Mouse (Mus musculus): ENCODE results near the gene Rhbdd2. TPM values are rescaled to one million over a fixed set of nuclear protein-coding genes. Genes with fewer than 3 reads are reported as not detected.
"Not testable (repeated sequence)": the region's sequence is repeated elsewhere in the genome, so short reads cannot be mapped to it uniquely, and the experiment has no call there.

The Rhbdd2 gene
- total RNA-seq (2022): 10 to 100 TPM; 20.8 to 23.0 (median 22.1) TPM

GRCm38 (mm10) chr5:135632117-135632796, at the start of gene Rhbdd2:
Rhbdd2 (plus strand) TSS chr5:135632618.
- DNase-seq (ENCODE audit: low spot score): peak; percentile 95

GRCm38 (mm10) chr5:135585691-135586090, 46.7 kb upstream of the Rhbdd2 start:
- DNase-seq (ENCODE audit: low spot score): no peak

- DNase-seq (ENCODE audit: low spot score): no peak
Observed at GRCm38 (mm10) chr5:135587764-135588163, 44.7 kb upstream of the Rhbdd2 start.

- DNase-seq (ENCODE audit: low spot score): no peak
Observed at GRCm38 (mm10) chr5:135589996-135590784, 42.2 kb upstream of the Rhbdd2 start.

GRCm38 (mm10) chr5:135604643-135605042, 27.8 kb upstream of the Rhbdd2 start:
- not testable (repeated sequence) for DNase-seq (ENCODE audit: low spot score)

GRCm38 (mm10) chr5:135606717-135607116, 25.7 kb upstream of the Rhbdd2 start:
- not testable (repeated sequence) for DNase-seq (ENCODE audit: low spot score)

- DNase-seq (ENCODE audit: low spot score): no peak
Observed at GRCm38 (mm10) chr5:135607581-135607980, 24.8 kb upstream of the Rhbdd2 start.

- no peak for DNase-seq (ENCODE audit: low spot score)
Observed at GRCm38 (mm10) chr5:135609794-135610193, 22.6 kb upstream of the Rhbdd2 start.

GRCm38 (mm10) chr5:135619741-135620140, 12.7 kb upstream of the Rhbdd2 start:
- not testable (repeated sequence) for DNase-seq (ENCODE audit: low spot score)

GRCm38 (mm10) chr5:135620526-135620925, 11.9 kb upstream of the Rhbdd2 start:
- DNase-seq (ENCODE audit: low spot score): no peak

- no peak for DNase-seq (ENCODE audit: low spot score)
Observed at GRCm38 (mm10) chr5:135621725-135622124, 10.7 kb upstream of the Rhbdd2 start.

- no peak for DNase-seq (ENCODE audit: low spot score)
Observed at GRCm38 (mm10) chr5:135623006-135623563, 9.3 kb upstream of the Rhbdd2 start.

GRCm38 (mm10) chr5:135628916-135629315, 3.5 kb upstream of the Rhbdd2 start:
- no peak for DNase-seq (ENCODE audit: low spot score)

- DNase-seq (ENCODE audit: low spot score): no peak
Observed at GRCm38 (mm10) chr5:135629401-135629800, 3.0 kb upstream of the Rhbdd2 start.

GRCm38 (mm10) chr5:135630598-135630997, 1.8 kb upstream of the Rhbdd2 start:
- peak; percentile 69 for DNase-seq (ENCODE audit: low spot score)

GRCm38 (mm10) chr5:135632797-135633144, 353 bp downstream of the Rhbdd2 start:
- DNase-seq (ENCODE audit: low spot score): no peak

GRCm38 (mm10) chr5:135639760-135640458, 7.5 kb downstream of the Rhbdd2 start:
- DNase-seq (ENCODE audit: low spot score): no peak

- no peak for DNase-seq (ENCODE audit: low spot score)
Observed at GRCm38 (mm10) chr5:135640459-135640789, 8.0 kb downstream of the Rhbdd2 start.

GRCm38 (mm10) chr5:135641028-135641427, 8.6 kb downstream of the Rhbdd2 start:
- DNase-seq (ENCODE audit: low spot score): no peak

- DNase-seq (ENCODE audit: low spot score): no peak
Observed at GRCm38 (mm10) chr5:135642686-135643551, 10.5 kb downstream of the Rhbdd2 start.

GRCm38 (mm10) chr5:135643552-135643842, 11.1 kb downstream of the Rhbdd2 start:
- DNase-seq (ENCODE audit: low spot score): no peak

Measured in heart, adult 8-10 months (tissue).